Mouse (Mus musculus): ENCODE data around the gene Megf11. TPM values are rescaled to one million over a fixed set of nuclear protein-coding genes. Genes with fewer than 3 reads are reported as not detected.
"Not testable (repeated sequence)": the region's sequence is repeated elsewhere in the genome, so short reads cannot be mapped to it uniquely, and the experiment has no call there.

The Megf11 gene
- polyA plus RNA-seq, 1 experiment from 2014 or later: 1.4 TPM

DNA sequence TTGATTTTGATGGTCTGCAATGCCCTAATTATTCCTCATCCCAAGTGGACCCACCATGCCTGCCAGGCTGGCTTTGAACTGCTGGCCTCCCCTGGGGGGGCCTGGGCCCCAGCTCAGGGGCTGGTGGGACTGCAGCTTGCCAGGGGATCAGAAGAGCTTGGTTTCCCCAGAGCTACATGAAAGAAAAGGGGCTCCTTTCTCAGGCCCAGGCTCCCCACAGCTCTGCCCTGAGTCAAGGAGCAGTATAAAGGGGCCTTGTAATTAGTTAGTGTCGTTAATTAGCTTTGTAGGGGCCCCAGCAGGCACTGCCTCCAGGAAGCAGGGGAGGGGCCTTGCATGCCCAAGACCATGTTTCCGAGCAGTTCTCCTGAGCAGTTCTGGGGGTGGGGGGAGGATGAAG, 90.5 kb downstream of the Megf11 start:
- no peak overlapping the region for H3K9ac ChIP-seq (ENCODE audit: low read length)
- H3K4me1 ChIP-seq (ENCODE audit: control insufficient read depth, insufficient read depth, low read length): peaks cover 23% of the 10 kb centered on the region
- no peak overlapping the region for H3K4me2 ChIP-seq (ENCODE audit: low read depth, severe bottlenecking)
- no peak overlapping the region for H3K4me3 ChIP-seq (ENCODE audit: low read depth, low read length)
- ATAC-seq (ENCODE audit: insufficient number of reproducible peaks, low FRiP score, low TSS enrichment, low read depth) (no peak), DNase-seq (ENCODE audit: low spot score) (no peak)
- H3K9me3 ChIP-seq (ENCODE audit: control insufficient read depth, low read length): no peaks in the 10 kb centered on the region
- H3K27me3 ChIP-seq (ENCODE audit: control insufficient read depth, insufficient read depth, low read length): no peaks in the 10 kb centered on the region
- no peak overlapping the region for H3K27ac ChIP-seq (replicated peaks; ENCODE audit: low read depth, low read length)
- WGBS: 12% methylated on average over 2 of the region's 2 CpGs
- H3K36me3 ChIP-seq (ENCODE audit: control insufficient read depth, insufficient read depth, low read length): no peaks in the 10 kb centered on the region

GRCm38 (mm10) chr9:64477397-64477796, 92.0 kb downstream of the Megf11 start:
- not testable (repeated sequence) for H3K4me3 ChIP-seq (ENCODE audit: low read depth, low read length); H3K27ac ChIP-seq (replicated peaks; ENCODE audit: low read depth, low read length); H3K9me3 ChIP-seq (ENCODE audit: control insufficient read depth, low read length); ATAC-seq (ENCODE audit: insufficient number of reproducible peaks, low FRiP score, low TSS enrichment, low read depth); H3K27me3 ChIP-seq (ENCODE audit: control insufficient read depth, insufficient read depth, low read length); DNase-seq (ENCODE audit: low spot score); H3K4me2 ChIP-seq (ENCODE audit: low read depth, severe bottlenecking); H3K9ac ChIP-seq (ENCODE audit: low read length); H3K36me3 ChIP-seq (ENCODE audit: control insufficient read depth, insufficient read depth, low read length)
- peaks cover 23% of the 10 kb centered on the region for H3K4me1 ChIP-seq (ENCODE audit: control insufficient read depth, insufficient read depth, low read length)
- WGBS: 69% methylated on average over 7 of the region's 7 CpGs

DNA sequence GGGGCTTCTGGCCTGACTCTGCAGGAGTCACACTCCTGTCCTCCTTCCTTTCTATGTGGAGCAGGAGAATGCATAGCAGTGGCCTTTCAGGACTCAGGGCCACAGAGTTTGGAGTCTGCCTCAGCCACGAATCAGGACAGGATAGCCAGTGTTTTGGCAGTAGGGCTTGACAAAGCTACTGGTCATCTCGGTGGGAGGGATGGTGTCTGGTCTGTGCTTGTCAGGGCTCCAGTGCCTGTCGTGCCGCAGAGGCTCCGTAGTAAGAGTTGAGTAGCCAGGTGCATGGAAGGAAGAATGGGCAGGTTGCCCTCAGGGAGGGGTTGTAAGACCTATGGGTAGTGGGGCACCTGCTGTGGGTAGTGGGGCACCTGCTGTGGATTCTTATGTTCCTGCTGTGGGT, 96.7 kb downstream of the Megf11 start:
- H3K4me2 ChIP-seq (ENCODE audit: low read depth, severe bottlenecking): no peak overlapping the region
- no peak for ATAC-seq (ENCODE audit: insufficient number of reproducible peaks, low FRiP score, low TSS enrichment, low read depth)
- H3K4me1 ChIP-seq (ENCODE audit: control insufficient read depth, insufficient read depth, low read length): no peaks in the 10 kb centered on the region
- H3K27ac ChIP-seq (replicated peaks; ENCODE audit: low read depth, low read length): no peak overlapping the region
- no peaks in the 10 kb centered on the region for H3K27me3 ChIP-seq (ENCODE audit: control insufficient read depth, insufficient read depth, low read length)
- no peaks in the 10 kb centered on the region for H3K9me3 ChIP-seq (ENCODE audit: control insufficient read depth, low read length)
- no peaks in the 10 kb centered on the region for H3K36me3 ChIP-seq (ENCODE audit: control insufficient read depth, insufficient read depth, low read length)
- H3K9ac ChIP-seq (ENCODE audit: low read length): no peak overlapping the region
- H3K4me3 ChIP-seq (ENCODE audit: low read depth, low read length): no peak overlapping the region
- 78% methylated on average over 5 of the region's 5 CpGs for WGBS
- no peak for DNase-seq (ENCODE audit: low spot score)

DNA sequence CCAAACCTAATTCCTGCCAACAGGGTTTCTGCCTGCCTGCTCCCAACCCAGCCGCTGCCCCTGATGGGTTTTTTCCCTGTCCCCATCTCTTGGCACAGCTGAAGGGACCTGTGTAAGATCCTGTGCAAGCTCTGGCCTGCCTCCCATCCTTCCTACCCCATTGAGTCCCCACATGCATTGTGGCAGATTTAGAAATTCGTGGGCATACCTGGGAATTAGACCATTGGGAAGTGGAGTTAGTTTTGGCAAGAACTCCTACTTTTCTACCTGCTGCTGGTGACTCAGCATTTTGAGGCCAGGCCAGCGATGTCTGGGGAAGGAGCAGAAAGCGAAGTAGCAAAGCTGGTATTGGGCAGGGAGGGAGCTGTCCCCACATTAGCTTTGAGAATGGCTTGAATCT, 102.0 kb downstream of the Megf11 start:
- no peak for DNase-seq (ENCODE audit: low spot score)
- ATAC-seq (ENCODE audit: insufficient number of reproducible peaks, low FRiP score, low TSS enrichment, low read depth): no peak
- H3K36me3 ChIP-seq (ENCODE audit: control insufficient read depth, insufficient read depth, low read length): no peaks in the 10 kb centered on the region
- no peak overlapping the region for H3K27ac ChIP-seq (replicated peaks; ENCODE audit: low read depth, low read length)
- no peaks in the 10 kb centered on the region for H3K27me3 ChIP-seq (ENCODE audit: control insufficient read depth, insufficient read depth, low read length)
- H3K4me2 ChIP-seq (ENCODE audit: low read depth, severe bottlenecking): no peak overlapping the region
- no peaks in the 10 kb centered on the region for H3K4me1 ChIP-seq (ENCODE audit: control insufficient read depth, insufficient read depth, low read length)
- no peak overlapping the region for H3K4me3 ChIP-seq (ENCODE audit: low read depth, low read length)
- WGBS: 67% methylated on average over 4 of the region's 4 CpGs
- no peak overlapping the region for H3K9ac ChIP-seq (ENCODE audit: low read length)
- no peaks in the 10 kb centered on the region for H3K9me3 ChIP-seq (ENCODE audit: control insufficient read depth, low read length)

DNA sequence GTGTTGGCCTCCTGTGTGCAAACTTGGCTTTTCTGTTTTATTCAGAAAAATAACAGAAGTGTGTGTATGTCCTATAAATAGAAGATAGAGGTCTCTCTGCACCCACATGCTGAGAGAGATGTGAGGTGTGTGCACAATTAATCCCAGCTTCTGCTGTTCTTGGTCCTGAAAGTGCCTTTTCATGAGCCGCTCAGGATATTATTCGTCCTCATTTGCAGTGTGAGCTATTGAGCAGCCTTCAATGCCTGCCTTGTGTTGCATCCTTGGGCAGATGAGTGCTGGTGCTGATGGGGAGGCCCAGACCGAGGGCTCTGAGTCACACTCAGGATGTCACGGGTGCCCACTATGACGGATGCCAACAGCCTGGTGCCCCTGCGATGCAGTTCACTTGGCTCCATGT, 109.2 kb downstream of the Megf11 start:
- no peak overlapping the region for H3K27ac ChIP-seq (replicated peaks; ENCODE audit: low read depth, low read length)
- H3K4me2 ChIP-seq (ENCODE audit: low read depth, severe bottlenecking): no peak overlapping the region
- H3K4me1 ChIP-seq (ENCODE audit: control insufficient read depth, insufficient read depth, low read length): no peaks in the 10 kb centered on the region
- no peak for DNase-seq (ENCODE audit: low spot score)
- no peak overlapping the region for H3K4me3 ChIP-seq (ENCODE audit: low read depth, low read length)
- H3K9me3 ChIP-seq (ENCODE audit: control insufficient read depth, low read length): no peaks in the 10 kb centered on the region
- ATAC-seq (ENCODE audit: insufficient number of reproducible peaks, low FRiP score, low TSS enrichment, low read depth): no peak
- H3K36me3 ChIP-seq (ENCODE audit: control insufficient read depth, insufficient read depth, low read length): no peaks in the 10 kb centered on the region
- H3K27me3 ChIP-seq (ENCODE audit: control insufficient read depth, insufficient read depth, low read length): no peaks in the 10 kb centered on the region
- no peak overlapping the region for H3K9ac ChIP-seq (ENCODE audit: low read length)
- 88% methylated on average over 6 of the region's 6 CpGs for WGBS

- no peaks in the 10 kb centered on the region for H3K27me3 ChIP-seq (ENCODE audit: control insufficient read depth, insufficient read depth, low read length)
- H3K9me3 ChIP-seq (ENCODE audit: control insufficient read depth, low read length): no peaks in the 10 kb centered on the region
- 81% methylated on average over 5 of the region's 5 CpGs for WGBS
- H3K4me1 ChIP-seq (ENCODE audit: control insufficient read depth, insufficient read depth, low read length): peaks cover 2% of the 10 kb centered on the region; the same call in 1 of the 2 replicates
- no peak overlapping the region for H3K4me2 ChIP-seq (ENCODE audit: low read depth, severe bottlenecking)
- no peaks in the 10 kb centered on the region for H3K36me3 ChIP-seq (ENCODE audit: control insufficient read depth, insufficient read depth, low read length)
- ATAC-seq (ENCODE audit: insufficient number of reproducible peaks, low FRiP score, low TSS enrichment, low read depth) (no peak), DNase-seq (ENCODE audit: low spot score) (no peak)
- H3K9ac ChIP-seq (ENCODE audit: low read length): no peak overlapping the region
- H3K27ac ChIP-seq (replicated peaks; ENCODE audit: low read depth, low read length): no peak overlapping the region
- no peak overlapping the region for H3K4me3 ChIP-seq (ENCODE audit: low read depth, low read length)
Observed at GRCm38 (mm10) chr9:64498929-64499328, 113.5 kb downstream of the Megf11 start.

GRCm38 (mm10) chr9:64501211-64501610, 115.8 kb downstream of the Megf11 start:
- H3K9me3 ChIP-seq (ENCODE audit: control insufficient read depth, low read length): no peaks in the 10 kb centered on the region
- H3K27ac ChIP-seq (replicated peaks; ENCODE audit: low read depth, low read length): no peak overlapping the region
- no peak overlapping the region for H3K4me2 ChIP-seq (ENCODE audit: low read depth, severe bottlenecking)
- no peaks in the 10 kb centered on the region for H3K36me3 ChIP-seq (ENCODE audit: control insufficient read depth, insufficient read depth, low read length)
- WGBS: 95% methylated on average over 8 of the region's 8 CpGs
- H3K27me3 ChIP-seq (ENCODE audit: control insufficient read depth, insufficient read depth, low read length): no peaks in the 10 kb centered on the region
- H3K9ac ChIP-seq (ENCODE audit: low read length): no peak overlapping the region
- no peak for ATAC-seq (ENCODE audit: insufficient number of reproducible peaks, low FRiP score, low TSS enrichment, low read depth)
- peaks cover 8% of the 10 kb centered on the region for H3K4me1 ChIP-seq (ENCODE audit: control insufficient read depth, insufficient read depth, low read length)
- no peak for DNase-seq (ENCODE audit: low spot score)
- H3K4me3 ChIP-seq (ENCODE audit: low read depth, low read length): no peak overlapping the region

DNA sequence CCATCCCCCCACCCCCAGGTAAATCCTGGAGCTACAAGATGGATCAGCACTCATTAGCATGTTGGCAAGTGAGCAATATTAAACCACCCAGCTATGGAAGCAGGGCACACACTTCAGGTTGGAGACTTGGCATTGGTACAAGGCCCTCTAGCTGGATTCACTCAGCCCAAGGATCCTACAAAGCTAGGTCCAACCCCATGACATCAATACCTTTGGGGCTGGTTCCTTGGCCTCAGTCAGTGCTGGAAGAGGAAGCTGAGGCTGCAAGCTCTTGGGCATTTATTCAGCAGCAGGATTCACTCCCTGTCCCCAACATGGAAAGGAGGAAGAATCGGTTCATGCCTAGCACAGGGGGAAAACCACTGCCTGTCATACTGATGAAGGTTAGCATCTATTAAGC, 118.6 kb downstream of the Megf11 start:
- Histone ChIP-seq H3K27ac (replicated peaks; ENCODE audit: low read depth, low read length) (no peak overlapping the region), H3K36me3 (ENCODE audit: control insufficient read depth, insufficient read depth, low read length) (no peaks in the 10 kb centered on the region), H3K9ac (ENCODE audit: low read length) (no peak overlapping the region), H3K4me2 (ENCODE audit: low read depth, severe bottlenecking) (no peak overlapping the region), H3K9me3 (ENCODE audit: control insufficient read depth, low read length) (no peaks in the 10 kb centered on the region), H3K27me3 (ENCODE audit: control insufficient read depth, insufficient read depth, low read length) (no peaks in the 10 kb centered on the region), H3K4me1 (ENCODE audit: control insufficient read depth, insufficient read depth, low read length) (peaks cover 13% of the 10 kb centered on the region), H3K4me3 (ENCODE audit: low read depth, low read length) (no peak overlapping the region)
- 100% methylated on average over 1 of the region's 1 CpGs for WGBS
- DNase-seq (ENCODE audit: low spot score) (no peak), ATAC-seq (ENCODE audit: insufficient number of reproducible peaks, low FRiP score, low TSS enrichment, low read depth) (no peak)

DNA sequence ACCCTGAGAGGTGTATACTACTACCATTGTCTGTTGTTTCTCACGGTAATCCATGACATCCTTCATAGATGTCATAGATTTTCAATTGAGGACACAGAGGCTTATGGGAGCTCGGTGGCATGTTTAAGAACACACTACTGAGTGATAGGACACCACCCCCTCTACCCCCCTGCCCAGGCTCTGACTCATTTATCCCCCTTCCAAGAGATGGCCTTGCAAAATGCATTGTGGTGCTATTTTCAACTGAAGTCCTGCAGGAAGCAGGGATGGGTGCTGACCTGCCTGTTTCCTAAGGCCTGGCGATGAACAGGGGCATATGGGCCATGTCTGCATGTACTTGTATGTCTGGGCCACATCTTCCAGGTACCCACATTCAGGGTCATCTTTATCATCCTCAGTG, 119.0 kb downstream of the Megf11 start:
- Histone ChIP-seq H3K27ac (replicated peaks; ENCODE audit: low read depth, low read length) (no peak overlapping the region), H3K4me3 (ENCODE audit: low read depth, low read length) (no peak overlapping the region), H3K9ac (ENCODE audit: low read length) (no peak overlapping the region; the same call in 1 of the 2 replicates), H3K27me3 (ENCODE audit: control insufficient read depth, insufficient read depth, low read length) (no peaks in the 10 kb centered on the region), H3K4me2 (ENCODE audit: low read depth, severe bottlenecking) (no peak overlapping the region), H3K36me3 (ENCODE audit: control insufficient read depth, insufficient read depth, low read length) (no peaks in the 10 kb centered on the region), H3K9me3 (ENCODE audit: control insufficient read depth, low read length) (no peaks in the 10 kb centered on the region), H3K4me1 (ENCODE audit: control insufficient read depth, insufficient read depth, low read length) (peaks cover 13% of the 10 kb centered on the region)
- WGBS: 81% methylated on average over 3 of the region's 3 CpGs
- ATAC-seq (ENCODE audit: insufficient number of reproducible peaks, low FRiP score, low TSS enrichment, low read depth) (no peak), DNase-seq (ENCODE audit: low spot score) (no peak)
